Mouse (Mus musculus) bone marrow, adult 2 months (tissue): ENCODE data around the gene 4930442H23Rik.

Experiments used
- CTCF ChIP-seq: fragments of 200-500 bp; IDR thresholded peaks from 2 replicates; pipeline ENCODE4 v1.5.1; 2011; ENCODE audit warnings: low read length, control low read depth; ENCODE audit not compliant: control insufficient read depth, insufficient read depth
- POLR2A ChIP-seq: fragments of 200-500 bp; IDR thresholded peaks from 2 replicates; pipeline ENCODE4 v1.6.1; 2011; ENCODE audit warnings: low read depth, mild to moderate bottlenecking, control low read depth, low read length, borderline replicate concordance; ENCODE audit not compliant: control insufficient read depth

DNA sequence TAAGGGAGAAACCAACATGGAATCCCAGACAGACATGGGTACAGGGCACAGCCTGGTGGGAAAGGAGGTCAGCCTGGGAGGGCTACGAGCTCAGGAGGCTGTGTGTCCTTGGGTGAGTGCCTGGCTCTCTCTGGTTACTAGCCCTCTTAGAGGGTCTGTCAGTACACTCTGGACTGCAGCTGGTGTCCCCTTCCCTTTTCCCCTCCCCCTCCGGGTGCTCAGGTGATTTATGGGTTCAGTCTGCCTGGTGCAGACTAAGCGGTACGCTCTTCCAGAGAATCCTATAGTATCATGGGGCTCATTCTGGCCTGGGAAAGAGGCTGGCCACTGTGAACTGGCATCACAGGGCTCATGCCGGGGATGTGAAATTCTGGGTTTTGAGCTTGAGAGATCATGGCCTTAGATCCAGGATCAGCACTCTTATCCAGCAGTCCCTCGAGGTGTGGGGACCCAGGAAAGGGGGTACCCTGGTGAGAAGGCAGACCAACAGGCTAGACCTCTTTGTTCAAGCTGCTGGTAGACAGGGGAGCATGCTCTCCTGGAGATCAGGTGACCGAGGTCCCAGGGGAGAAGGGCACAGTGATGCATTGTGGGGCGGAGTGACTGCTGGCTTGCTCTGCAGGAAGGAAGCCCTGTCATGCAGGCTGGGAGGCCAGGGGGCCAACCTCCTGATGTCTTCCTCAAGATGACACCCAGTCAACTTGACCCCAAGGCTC lies 21.9 kb downstream of the 4930442H23Rik start:
- TF ChIP-seq POLR2A (no peak), CTCF (no peak)
